Mouse (Mus musculus) spleen, postnatal 10 days (tissue): Measurements from ENCODE around the gene Suv39h1.

ENCODE experiments used
- DNase-seq, 2 experiments: peaks; one replicate each; pipeline ENCODE4 v3.0.0; 2021 to 2022; ENCODE audit warnings: low spot score in 2 of 2

The Suv39h1 gene

GRCm38 (mm10) chrX:8026811-8027210 is 47.7 kb downstream of the Suv39h1 start:
- DNase-seq: no peak

DNA sequence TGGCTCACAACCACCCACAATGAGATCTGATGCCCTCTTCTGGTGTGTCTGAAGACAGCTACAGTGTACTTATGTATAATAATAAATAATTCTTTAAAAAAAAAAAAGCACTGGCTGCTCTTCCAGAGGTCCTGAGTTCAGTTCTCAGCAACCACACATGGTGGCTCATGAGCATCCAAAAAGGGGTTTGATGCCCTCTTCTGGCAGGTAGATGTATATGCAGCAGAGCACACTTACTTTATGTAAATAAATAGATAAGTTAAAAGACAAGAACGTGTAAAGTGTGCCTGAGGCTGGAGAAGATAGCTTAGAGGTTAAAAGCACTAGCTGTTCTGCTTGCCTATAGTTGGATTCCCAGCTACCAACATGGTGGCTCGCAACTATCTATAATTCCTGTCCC is 49.8 kb downstream of the Suv39h1 start:
- no peak for DNase-seq

DNA sequence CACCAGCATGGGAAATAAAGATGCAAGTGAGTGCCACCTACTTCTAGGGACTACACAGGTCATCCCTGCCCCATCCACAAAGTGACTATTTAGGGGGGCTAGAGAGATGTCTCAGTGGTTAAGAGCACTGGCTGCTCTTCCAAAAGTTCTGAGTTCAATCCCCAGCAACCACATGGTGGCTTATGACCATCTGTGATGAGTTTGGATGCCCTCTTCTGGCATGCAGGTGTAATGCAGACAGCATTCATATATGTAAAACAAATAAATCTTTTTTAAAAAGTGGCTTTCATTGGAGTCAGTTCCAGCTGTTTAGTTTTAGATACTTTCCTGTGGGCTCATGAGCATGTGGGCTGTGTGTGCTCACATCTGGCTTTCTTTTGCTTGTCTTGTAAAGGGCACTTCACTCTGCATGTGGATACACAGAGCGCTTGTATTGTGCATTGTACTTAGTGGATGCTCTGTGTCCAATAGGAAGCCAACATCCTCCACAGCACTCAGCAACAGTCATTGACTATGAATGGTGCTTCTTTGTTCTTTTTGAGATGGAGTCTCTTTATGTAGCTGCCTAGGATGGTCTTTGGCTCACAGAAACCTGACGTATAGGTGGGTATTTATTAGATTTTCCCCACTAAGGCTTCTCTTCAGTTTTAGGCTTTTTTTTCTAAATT is 54.3 kb downstream of the Suv39h1 start:
- DNase-seq: peak in 1 of 2 experiments; percentile 38

GRCm38 (mm10) chrX:8018286-8018685 is 56.3 kb downstream of the Suv39h1 start, which contains the start of gene Glod5:
Gene Glod5 (minus strand): TSS chrX:8018492.
- no peak for DNase-seq

- DNase-seq: peak in 1 of 2 experiments; percentile 59
Observed at GRCm38 (mm10) chrX:8017142-8017541, 57.4 kb downstream of the Suv39h1 start.

DNA sequence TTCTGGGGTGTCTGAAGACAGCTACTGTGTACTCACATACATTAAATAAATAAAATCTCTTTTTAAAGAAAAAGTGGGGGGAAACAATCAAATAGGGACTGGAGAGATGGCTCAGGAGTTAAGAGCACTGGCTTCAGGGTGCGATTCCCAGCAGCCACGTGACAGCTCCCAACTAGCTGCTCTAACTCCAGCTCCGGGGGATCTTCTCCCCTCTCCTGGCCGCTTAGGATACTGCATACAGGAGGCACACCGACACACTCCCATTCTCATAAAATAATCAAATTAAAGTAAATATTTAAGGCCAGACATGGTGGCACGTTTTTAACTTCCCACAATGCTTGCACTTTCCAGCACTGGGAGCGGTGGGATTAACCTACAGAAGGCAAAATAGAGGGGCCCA is 58.9 kb downstream of the Suv39h1 start:
- DNase-seq: peak in 1 of 2 experiments; percentile 40

GRCm38 (mm10) chrX:8013569-8014314 is 60.8 kb downstream of the Suv39h1 start:
- DNase-seq: no peak

- no peak for DNase-seq
Observed at GRCm38 (mm10) chrX:8013157-8013556, 61.4 kb downstream of the Suv39h1 start.
